Mouse (Mus musculus) yolk sac, embryonic 10.5 days (tissue): Measurements from ENCODE around the gene Tgfb1.

Experiments
- DNase-seq: peaks from one replicate; pipeline ENCODE4 v3.0.0-alpha.2; 2017; ENCODE audit warnings: low spot score

Gene Tgfb1

GRCm38 (mm10) chr7:25686680-25687531 is at the start of gene Tgfb1:
Gene Tgfb1 (plus strand): TSS chr7:25687002.
- peak; percentile 81 for DNase-seq

- no peak for DNase-seq
Measured at GRCm38 (mm10) chr7:25637099-25637498, 49.7 kb upstream of the Tgfb1 start.

- no peak for DNase-seq
Measured at GRCm38 (mm10) chr7:25639754-25640153, 47.0 kb upstream of the Tgfb1 start.

- no peak for DNase-seq
Measured at GRCm38 (mm10) chr7:25644136-25644535, 42.7 kb upstream of the Tgfb1 start.

GRCm38 (mm10) chr7:25644631-25645030 is 42.2 kb upstream of the Tgfb1 start:
- DNase-seq, result no peak

GRCm38 (mm10) chr7:25645074-25645473 is 41.7 kb upstream of the Tgfb1 start:
- DNase-seq, result no peak

GRCm38 (mm10) chr7:25647574-25648123 is 39.2 kb upstream of the Tgfb1 start:
- DNase-seq, result no peak

GRCm38 (mm10) chr7:25649839-25650238 is 37.0 kb upstream of the Tgfb1 start:
- DNase-seq, result no peak

GRCm38 (mm10) chr7:25651281-25651680 is 35.5 kb upstream of the Tgfb1 start:
- DNase-seq, result no peak

- no peak for DNase-seq
Measured at GRCm38 (mm10) chr7:25652244-25652759, 34.5 kb upstream of the Tgfb1 start.

- no peak for DNase-seq
Measured at GRCm38 (mm10) chr7:25655601-25656428, 31.0 kb upstream of the Tgfb1 start.

GRCm38 (mm10) chr7:25657785-25658184 is 29.0 kb upstream of the Tgfb1 start:
- no peak for DNase-seq

- peak; percentile 99 for DNase-seq
Measured at GRCm38 (mm10) chr7:25658657-25659472, 27.9 kb upstream of the Tgfb1 start, which contains the start of the genes Bckdha and Exosc5. Gene Bckdha (minus strand): TSS chr7:25658981. Gene Exosc5 (plus strand): TSS chr7:25659164.

GRCm38 (mm10) chr7:25666381-25666780 is 20.4 kb upstream of the Tgfb1 start:
- DNase-seq, result no peak

GRCm38 (mm10) chr7:25669158-25669557 is 17.6 kb upstream of the Tgfb1 start:
- no peak for DNase-seq

GRCm38 (mm10) chr7:25669631-25670030 is 17.2 kb upstream of the Tgfb1 start:
- no peak for DNase-seq

- no peak for DNase-seq
Measured at GRCm38 (mm10) chr7:25670096-25670495, 16.7 kb upstream of the Tgfb1 start.

GRCm38 (mm10) chr7:25671686-25672085 is 15.1 kb upstream of the Tgfb1 start:
- no peak for DNase-seq

GRCm38 (mm10) chr7:25672442-25672841 is 14.4 kb upstream of the Tgfb1 start:
- DNase-seq, result no peak

GRCm38 (mm10) chr7:25674297-25674696 is 12.5 kb upstream of the Tgfb1 start:
- no peak for DNase-seq

- no peak for DNase-seq
Measured at GRCm38 (mm10) chr7:25674719-25675300, 12.0 kb upstream of the Tgfb1 start, which contains the start of gene Tmem91. Gene Tmem91 (minus strand): TSS chr7:25675166.
